Mouse (Mus musculus): ENCODE results near the gene Gm48551. TPM values are rescaled to one million over a fixed set of nuclear protein-coding genes. Genes with fewer than 3 reads are reported as not detected.

Gene Gm48551
- total RNA-seq, 2 experiments from 2014 or later: 3.7 to 4.4 TPM

GRCm38 (mm10) chr10:81379183-81379553, 5.1 kb upstream of the Gm48551 start:
- intact Hi-C loops (cut with DNase I): no loop called here
- DNase-seq: no peak

DNA sequence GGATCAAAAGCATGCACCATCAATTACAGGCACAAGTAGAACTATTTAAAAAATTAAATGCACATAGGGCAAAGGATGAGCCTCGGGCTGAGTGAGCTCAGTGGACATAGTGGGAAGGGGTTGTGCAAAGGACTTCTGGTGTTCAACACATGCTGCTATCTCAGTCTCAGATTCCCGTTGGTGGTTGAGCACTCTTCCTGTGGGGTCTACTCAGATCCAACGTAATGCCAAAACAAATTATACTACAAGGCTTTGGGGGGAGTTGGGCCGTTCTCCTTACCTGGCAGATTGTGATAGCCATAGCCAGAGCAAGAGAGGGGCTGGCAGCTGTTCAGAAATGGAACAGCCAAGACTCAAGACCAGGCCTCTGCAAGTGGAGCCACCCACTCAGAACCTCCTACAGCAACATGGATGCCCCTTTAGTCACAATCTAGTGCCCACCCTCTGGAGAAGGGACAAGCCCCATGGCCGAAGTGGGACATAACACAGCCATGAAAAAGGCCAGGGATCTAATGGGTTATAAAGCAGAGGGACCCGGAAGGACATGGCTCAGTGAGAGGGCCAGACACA, 4.4 kb upstream of the Gm48551 start:
- intact Hi-C loops (cut with DNase I): no loop called here
- DNase-seq: no peak

GRCm38 (mm10) chr10:81382039-81382438, 2.2 kb upstream of the Gm48551 start:
- intact Hi-C loops (cut with DNase I): no loop called here
- DNase-seq: no peak

DNA sequence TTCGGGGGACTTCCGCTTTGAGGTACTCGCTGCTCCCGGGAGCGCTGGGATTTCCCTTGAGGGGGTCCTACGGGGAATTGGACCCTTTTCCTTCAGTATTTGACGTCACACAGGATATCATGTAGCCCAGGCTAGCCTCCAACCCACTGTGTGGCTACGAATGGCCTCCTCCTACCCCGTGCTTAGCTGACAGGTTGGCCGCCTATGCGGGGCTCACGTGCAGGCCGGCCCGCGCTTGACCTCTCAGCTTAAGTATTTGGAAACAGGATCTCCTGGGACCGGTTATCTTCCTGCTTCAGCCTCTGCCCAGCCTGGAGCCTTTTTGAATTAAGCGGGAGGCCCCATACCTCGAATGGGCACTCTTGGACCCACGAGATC, 328 bp downstream of the Gm48551 start:
- intact Hi-C loops (cut with DNase I): no loop called here
- no peak for DNase-seq

GRCm38 (mm10) chr10:81385603-81386306, 1.5 kb downstream of the Gm48551 start:
- intact Hi-C loops (cut with DNase I): no loop called here
- DNase-seq: no peak

DNA sequence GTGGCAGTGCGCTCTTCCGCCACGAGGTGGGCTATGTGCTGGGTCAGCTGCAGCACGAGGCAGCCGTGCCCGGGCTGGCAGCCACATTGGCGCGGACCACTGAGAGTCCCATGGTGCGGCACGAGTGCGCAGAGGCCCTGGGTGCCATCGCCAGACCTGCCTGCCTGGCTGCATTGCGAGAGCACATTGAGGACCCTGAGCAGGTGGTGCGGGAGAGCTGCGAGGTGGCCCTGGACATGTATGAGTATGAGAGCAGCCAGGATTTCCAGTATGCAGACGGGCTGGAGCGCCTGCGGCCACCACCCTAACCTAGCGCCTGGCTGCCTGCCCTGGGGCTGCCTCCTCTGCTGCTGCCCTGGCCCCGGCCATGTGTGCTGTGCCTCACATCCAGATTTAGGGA, 3.5 kb downstream of the Gm48551 start:
- intact Hi-C loops (cut with DNase I): loop anchor here (2.0 kb wide), 1 partner anchor 63 kb away; no protein-coding TSS in a partner anchor
- DNase-seq: no peak

- intact Hi-C loops (cut with DNase I): loop anchor here (2.0 kb wide), 1 partner anchor 62 kb away; no protein-coding TSS in a partner anchor
- no peak for DNase-seq
Measured at GRCm38 (mm10) chr10:81388505-81389055, 4.3 kb downstream of the Gm48551 start, which contains the start of gene Gm48552. Gene Gm48552 (plus strand): TSS chr10:81389005.

GRCm38 (mm10) chr10:81389373-81389772, 5.1 kb downstream of the Gm48551 start:
- intact Hi-C loops (cut with DNase I): loop anchor here (2.0 kb wide), 1 partner anchor 61 kb away; no protein-coding TSS in a partner anchor
- DNase-seq: no peak

GRCm38 (mm10) chr10:81389801-81390677, 5.8 kb downstream of the Gm48551 start:
- intact Hi-C loops (cut with DNase I): loop anchor here (2.0 to 5.0 kb wide), 2 partner anchors 52 to 61 kb away; no protein-coding TSS in a partner anchor

GRCm38 (mm10) chr10:81390678-81390965, 6.4 kb downstream of the Gm48551 start:
- intact Hi-C loops (cut with DNase I): loop anchor here (5.0 kb wide), 1 partner anchor 52 kb away; no protein-coding TSS in a partner anchor
- DNase-seq: no peak

More at GRCm38 (mm10) chr10:81389801-81390677, 5.8 kb downstream of the Gm48551 start:
- DNase-seq: peak; percentile 82

DNA sequence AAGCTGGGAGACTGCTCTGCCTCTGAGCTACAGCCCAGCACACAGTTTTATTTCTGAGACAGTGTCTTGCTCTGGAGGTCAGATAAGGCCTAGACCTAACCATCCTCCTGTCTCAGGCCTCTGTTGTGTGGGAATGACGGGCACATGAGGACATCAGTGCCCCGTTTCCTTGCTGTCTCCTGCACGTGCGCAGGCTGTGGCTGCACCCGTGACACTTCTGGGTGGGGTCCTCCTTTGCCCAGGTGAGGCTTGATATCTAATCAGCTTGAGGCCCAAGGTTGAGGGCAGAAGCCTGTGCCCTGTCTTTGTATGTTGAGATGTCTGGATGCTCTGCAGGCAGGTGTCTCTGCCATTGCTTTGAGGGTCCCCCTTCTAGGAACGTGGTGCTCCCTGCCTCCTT, 8.0 kb downstream of the Gm48551 start:
- intact Hi-C loops (cut with DNase I): loop anchor here (5.0 kb wide), 1 partner anchor 50 kb away; no protein-coding TSS in a partner anchor
- no peak for DNase-seq

DNA sequence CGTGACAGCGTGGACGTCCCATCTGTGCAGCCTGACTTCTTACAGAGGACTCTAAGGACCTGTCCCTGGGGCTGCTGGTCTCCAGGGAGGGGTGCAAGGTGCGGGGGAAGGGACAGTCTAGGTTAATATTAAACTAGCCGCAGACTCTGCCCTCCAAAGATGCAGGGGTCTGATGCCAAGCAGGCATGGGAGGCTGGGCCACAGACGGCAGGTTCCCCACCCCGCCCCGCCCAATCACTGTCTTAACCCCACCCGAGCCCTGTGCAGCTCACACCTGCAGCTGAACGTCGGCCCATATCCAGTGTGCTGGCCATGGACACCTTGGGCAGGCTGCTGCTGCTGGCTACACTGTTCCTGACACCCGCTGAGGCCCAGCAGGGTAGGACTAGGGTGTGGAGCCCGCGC, 8.5 kb downstream of the Gm48551 start, which contains the start of gene Smim24:
TSS of gene Smim24 (plus strand) at position 271 of the 405 bp plus-strand sequence.
- intact Hi-C loops (cut with DNase I): loop anchor here (5.0 kb wide), 1 partner anchor 50 kb away; no protein-coding TSS in a partner anchor
- no peak for DNase-seq

- intact Hi-C loops (cut with DNase I): loop anchor here (5.0 kb wide), 1 partner anchor 49 kb away; no protein-coding TSS in a partner anchor
- no peak for DNase-seq
Measured at GRCm38 (mm10) chr10:81393456-81394063, 9.3 kb downstream of the Gm48551 start.

GRCm38 (mm10) chr10:81395127-81395526, 10.9 kb downstream of the Gm48551 start:
- peak; percentile 84 for DNase-seq
- intact Hi-C loops (cut with DNase I): no loop called here

GRCm38 (mm10) chr10:81395865-81396264, 11.6 kb downstream of the Gm48551 start:
- DNase-seq: no peak
- intact Hi-C loops (cut with DNase I): no loop called here

- DNase-seq: no peak
- intact Hi-C loops (cut with DNase I): no loop called here
Measured at GRCm38 (mm10) chr10:81396749-81397148, 12.5 kb downstream of the Gm48551 start.

DNA sequence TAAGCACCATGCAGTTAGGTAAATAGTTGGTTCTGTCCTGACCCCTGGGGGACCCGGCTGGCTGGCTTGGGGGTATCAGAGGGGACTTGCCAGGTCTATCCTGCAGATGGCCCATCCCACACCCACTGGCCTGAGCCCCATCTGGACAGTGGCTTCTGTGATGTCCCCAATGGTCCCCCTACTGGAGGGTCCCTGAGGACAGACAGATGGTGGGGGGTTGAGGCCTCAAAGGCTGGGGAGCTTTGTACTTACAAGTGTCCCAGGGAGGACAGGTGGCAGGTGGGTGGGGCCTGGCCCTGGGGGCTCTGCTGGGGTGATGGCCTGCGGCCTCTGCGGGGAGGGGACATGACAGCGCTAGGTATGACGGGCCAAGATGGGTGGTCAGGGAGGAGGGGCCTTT, 15.0 kb downstream of the Gm48551 start:
- DNase-seq: peak; percentile 54
- intact Hi-C loops (cut with DNase I): no loop called here

DNA sequence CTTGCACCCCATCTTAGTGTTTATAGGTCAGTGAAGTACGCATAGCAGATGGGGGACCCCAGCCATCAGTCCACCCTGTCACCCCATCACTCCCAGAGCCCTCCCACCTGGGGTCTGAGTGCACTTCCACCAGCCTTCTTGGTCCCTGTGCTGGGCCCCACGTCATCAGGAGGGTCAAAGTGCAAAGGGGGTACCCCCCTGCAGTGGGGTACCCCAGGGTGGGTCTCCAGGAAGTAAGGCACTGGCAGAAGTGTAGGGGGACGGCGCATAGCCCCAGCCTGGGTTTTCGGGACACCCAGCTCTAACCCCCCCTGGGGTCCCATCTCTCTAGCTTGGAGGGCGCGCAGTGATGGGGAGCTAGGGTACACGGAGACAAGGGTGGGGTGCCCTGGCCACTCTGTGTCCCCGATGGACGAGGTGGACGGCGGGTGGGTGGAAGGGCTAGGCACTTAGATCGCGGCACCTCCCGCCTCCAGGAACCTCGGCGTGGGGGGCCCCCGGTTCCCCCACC, 15.6 kb downstream of the Gm48551 start:
- intact Hi-C loops (cut with DNase I): no loop called here
- no peak for DNase-seq

DNA sequence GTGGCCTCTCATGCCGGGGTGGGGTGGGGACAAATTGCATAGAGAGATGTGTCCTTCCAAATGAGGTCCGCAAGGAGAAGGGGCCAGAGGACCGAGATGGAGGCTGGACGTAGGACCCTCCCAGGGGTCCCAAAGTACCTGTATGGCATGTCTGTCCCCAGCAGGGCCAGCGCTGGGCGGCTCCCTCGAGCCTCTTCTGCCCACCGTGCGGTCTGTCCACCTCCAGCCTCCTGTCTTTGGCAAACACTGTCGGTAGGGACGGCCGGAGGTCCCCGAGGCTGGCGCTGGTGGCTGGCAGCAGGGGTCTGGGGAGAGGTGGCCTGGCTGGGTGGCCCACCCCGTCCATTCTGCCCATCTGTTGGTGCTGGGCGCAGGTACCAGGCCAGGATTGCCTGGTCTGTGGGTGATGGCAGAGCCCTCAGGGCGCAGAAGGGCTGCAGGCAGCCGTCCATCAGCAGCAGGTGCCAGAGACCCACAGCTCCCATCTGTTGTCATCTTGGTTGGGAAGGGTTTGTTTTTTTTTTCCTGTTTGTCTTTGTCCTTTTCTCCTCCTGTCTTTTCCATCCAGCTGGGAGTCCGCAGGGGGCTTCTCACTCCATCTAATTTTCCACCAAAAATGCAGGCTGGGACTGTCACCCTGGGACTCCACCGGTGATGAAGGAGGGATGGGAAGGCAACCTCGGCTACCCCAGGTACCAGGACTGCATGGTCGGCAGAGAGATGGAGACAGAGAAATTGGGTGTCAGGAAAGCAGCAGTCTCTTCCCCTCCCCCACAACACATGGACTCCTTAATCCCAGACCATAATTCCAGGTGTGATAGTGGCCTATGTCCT, 16.3 kb downstream of the Gm48551 start:
- peak; percentile 88 for DNase-seq
- intact Hi-C loops (cut with DNase I): no loop called here

Measured in left cerebral cortex, postnatal 4 days (tissue).